Mouse (Mus musculus): ENCODE data around the gene Spcs2. TPM values are rescaled to one million over a fixed set of nuclear protein-coding genes. Genes with fewer than 3 reads are reported as not detected.

Gene Spcs2
- total RNA-seq, 2 experiments from 2014 or later: 55.7 to 62.1 TPM

Other genes starting within 250 kb of the Spcs2 start
- gene Tpbgl, start 236.4 kb downstream of the Spcs2 start, total RNA-seq (2021): 10 to 100 TPM; 36.4 to 42.1 TPM
- 1 to 10 TPM; 8.8 to 9.8 TPM for gene Slco2b1, start 152.1 kb downstream of the Spcs2 start, total RNA-seq (2021)
- not detected for gene Olfr520, start 133.2 kb downstream of the Spcs2 start, total RNA-seq (2021)
- gene Olfr521, start 100.0 kb downstream of the Spcs2 start, total RNA-seq (2021): not detected
- gene Neu3, start 35.0 kb downstream of the Spcs2 start, total RNA-seq (2021): 1 to 10 TPM; 2.6 to 3.2 TPM
- 1 to 10 TPM; 1.3 TPM for gene Xrra1, start 4.3 kb downstream of the Spcs2 start, total RNA-seq (2021)
- gene Rnf169, start 117.0 kb upstream of the Spcs2 start, total RNA-seq (2021): 10 to 100 TPM in 1 of 2 experiments, 1 to 10 TPM in 1; 9.2 to 10.5 TPM
- gene Chrdl2, start 142.7 kb upstream of the Spcs2 start, total RNA-seq (2021): 1 to 10 TPM; 2.5 to 3.3 TPM

Measured in gastrocnemius, postnatal 10 days (tissue).